In genomic region chr9:115778862-115779261, GRCm38 (mm10) we compare ENCODE assay signal across 26 mouse cellular contexts.
A peak's percentile ranks its signal among the peaks of the same experiment; 100 is the strongest.
DNase-seq lines count a peak whose midpoint lies in the region; ATAC-seq lines count a peak whose summit lies in the region.
"Had no signal": no experiment of that assay in that cellular context is flagged by ENCODE, and none has a peak within 500 bp of the region (broad histone marks: within the 10 kb centered on the region; RNA-seq: fewer than 3 reads in every experiment).

No protein-coding gene starts in this region.

- no peak overlapping the region for H3K4me2 ChIP-seq in kidney, embryonic 14.5 days (replicated peaks; ENCODE audit: low read depth, low read length)
- H3K4me2 ChIP-seq: hindbrain, embryonic 12.5 days; intestine, embryonic 15.5 days; liver, embryonic 12.5 days; midbrain, embryonic 15.5 days had no signal

- peaks cover 18% of the 10 kb centered on the region for H3K4me1 ChIP-seq in heart, embryonic 10.5 days
- 0 out of 2 replicates have a peak, but pooled peaks cover 9% of the 10 kb centered on the region for H3K4me1 ChIP-seq in kidney, embryonic 14.5 days (ENCODE audit: control insufficient read depth, insufficient read depth, low read length)
- H3K4me1 ChIP-seq: liver, embryonic 12.5 days had no signal

- no peaks in the 10 kb centered on the region for H3K27me3 ChIP-seq in heart, embryonic 10.5 days (ENCODE audit: insufficient read depth, poor library complexity, severe bottlenecking)
- no peaks in the 10 kb centered on the region for H3K27me3 ChIP-seq in kidney, embryonic 14.5 days (ENCODE audit: control insufficient read depth, insufficient read depth, low read length)
- H3K27me3 ChIP-seq: hindbrain, embryonic 12.5 days; intestine, embryonic 15.5 days; liver, embryonic 12.5 days; midbrain, embryonic 15.5 days had no signal

- intact Hi-C loops in heart, postnatal 36 days (cut with DNase I), result no loop called here

- H3K9me3 ChIP-seq in heart, embryonic 10.5 days, result no peaks in the 10 kb centered on the region
- no peaks in the 10 kb centered on the region; the same call in 1 of the 2 replicates for H3K9me3 ChIP-seq in kidney, embryonic 14.5 days (ENCODE audit: control insufficient read depth, low read length)
- H3K9me3 ChIP-seq: hindbrain, embryonic 12.5 days; intestine, embryonic 15.5 days; midbrain, embryonic 15.5 days had no signal

- no peak for DNase-seq in heart, embryonic 10.5 days (ENCODE audit: low spot score)
- no peak for DNase-seq in heart, postnatal 36 days
- no peak for DNase-seq in kidney, postnatal 36 days
- DNase-seq in kidney, postnatal 4 days, result peak; percentile 22 to 42
- no peak for DNase-seq in kidney, adult 18-20 months
- DNase-seq: adrenal gland, postnatal 10 days; cerebellum, adult 8-10 months; cerebellum, postnatal 25 days; gastrocnemius, postnatal 14 days; layer of hippocampus, postnatal 36 days; left cerebral cortex, postnatal 4 days; liver, postnatal 0 days; right cerebral cortex, adult 18-20 months; spleen, adult 18-20 months; thymus, adult 2 months; thymus, postnatal 36 days had no signal

- ATAC-seq in kidney, embryonic 14.5 days (ENCODE audit: low FRiP score, low TSS enrichment), result peak; percentile 90
- ATAC-seq: forebrain, embryonic 14.5 days; hindbrain, postnatal 0 days; intestine, embryonic 15.5 days; liver, embryonic 12.5 days; liver, postnatal 0 days; lung, postnatal 0 days; midbrain, embryonic 15.5 days; Patski had no signal

- no peaks in the 10 kb centered on the region for H3K36me3 ChIP-seq in heart, embryonic 10.5 days
- H3K36me3 ChIP-seq in kidney, embryonic 14.5 days (ENCODE audit: control insufficient read depth, insufficient read depth, low read length), result no peaks in the 10 kb centered on the region
- H3K36me3 ChIP-seq: hindbrain, embryonic 12.5 days; intestine, embryonic 15.5 days; liver, embryonic 12.5 days; midbrain, embryonic 15.5 days had no signal

- 37% methylated on average over 5 of the region's 5 CpGs for WGBS in heart, embryonic 10.5 days
- 21% methylated on average over 5 of the region's 5 CpGs for WGBS in kidney, embryonic 14.5 days

- peak overlapping the region; percentile 17 for H3K27ac ChIP-seq in heart, embryonic 10.5 days
- H3K27ac ChIP-seq in kidney, embryonic 14.5 days (ENCODE audit: low read depth, low read length), result no peak overlapping the region
- H3K27ac ChIP-seq: hindbrain, embryonic 12.5 days; hindbrain, postnatal 0 days; intestine, embryonic 15.5 days; liver, embryonic 12.5 days; macrophage; midbrain, embryonic 15.5 days had no signal

- no peak overlapping the region for H3K4me3 ChIP-seq in heart, embryonic 10.5 days
- H3K4me3 ChIP-seq in kidney, embryonic 14.5 days (ENCODE audit: low read length), result no peak overlapping the region
- H3K4me3 ChIP-seq: hindbrain, embryonic 12.5 days; intestine, embryonic 15.5 days; liver, embryonic 12.5 days; midbrain, embryonic 15.5 days had no signal

- no peak overlapping the region for H3K9ac ChIP-seq in kidney, embryonic 14.5 days (ENCODE audit: low read depth, low read length)
- H3K9ac ChIP-seq: hindbrain, embryonic 12.5 days; intestine, embryonic 15.5 days; liver, embryonic 12.5 days; liver, postnatal 0 days; midbrain, embryonic 15.5 days had no signal

Comparison
In these comparisons a context has a peak if more than half of its experiments do, and no peak if none do; other contexts are left out.
1. DNase-seq: peak in kidney, postnatal 4 days (2 of 2); none in heart, embryonic 10.5 days (single experiment), heart, postnatal 36 days (0 of 2), kidney, postnatal 36 days (0 of 2) and kidney, adult 18-20 months (single experiment).